Mouse (Mus musculus): ENCODE measurements around the gene Fgf12. TPM values are rescaled to one million over a fixed set of nuclear protein-coding genes. Genes with fewer than 3 reads are reported as not detected.
A peak's percentile ranks its signal among the peaks of the same experiment; 100 is the strongest.

Gene Fgf12
- total and polyA plus RNA-seq, 2 experiments from 2014 or later: 56.9 to 64.0 TPM

DNA sequence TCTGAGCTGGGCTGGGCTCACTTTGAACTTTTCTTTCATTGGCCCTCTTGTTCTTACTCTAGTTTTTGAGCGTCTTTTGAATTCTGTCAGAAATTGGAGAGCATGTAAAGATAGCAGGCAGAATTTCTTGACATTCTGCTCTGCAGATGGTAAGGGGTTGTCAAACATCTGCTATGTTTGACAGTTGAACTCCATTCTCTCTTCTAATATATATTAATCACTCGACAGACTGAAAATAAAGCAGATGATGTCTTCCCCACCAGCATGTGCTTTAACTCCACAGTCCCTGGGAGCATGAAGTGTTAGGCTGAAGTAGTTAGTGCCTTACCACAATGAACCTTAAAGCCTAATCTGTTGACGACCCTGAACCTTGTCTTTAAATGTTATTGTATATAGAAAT lies 267.9 kb downstream of the Fgf12 start:
- no peak for TF ChIP-seq CTCF (IDR thresholded peaks at IDR 0.05)
- no peak for DNase-seq (ENCODE audit: low spot score)
- Histone ChIP-seq H3K4me3 (ENCODE audit: low read depth, low read length) (no peak overlapping the region), H3K9me3 (ENCODE audit: low read length) (no peaks in the 10 kb centered on the region), H3K27me3 (ENCODE audit: insufficient read depth, low read length) (no peaks in the 10 kb centered on the region), H3K27ac (ENCODE audit: low read depth, low read length) (no peak overlapping the region), H3K9ac (replicated peaks; ENCODE audit: low read length, poor library complexity, severe bottlenecking) (no peak overlapping the region), H3K4me1 (ENCODE audit: insufficient read depth, low read length) (no peaks in the 10 kb centered on the region), H3K36me3 (ENCODE audit: insufficient read depth, low read length) (no peaks in the 10 kb centered on the region), H3K4me2 (ENCODE audit: low read depth, low read length, poor library complexity, severe bottlenecking) (no peak overlapping the region)
- 81% methylated on average over 3 of the region's 3 CpGs for WGBS
- no peak for ATAC-seq (ENCODE audit: low FRiP score)

DNA sequence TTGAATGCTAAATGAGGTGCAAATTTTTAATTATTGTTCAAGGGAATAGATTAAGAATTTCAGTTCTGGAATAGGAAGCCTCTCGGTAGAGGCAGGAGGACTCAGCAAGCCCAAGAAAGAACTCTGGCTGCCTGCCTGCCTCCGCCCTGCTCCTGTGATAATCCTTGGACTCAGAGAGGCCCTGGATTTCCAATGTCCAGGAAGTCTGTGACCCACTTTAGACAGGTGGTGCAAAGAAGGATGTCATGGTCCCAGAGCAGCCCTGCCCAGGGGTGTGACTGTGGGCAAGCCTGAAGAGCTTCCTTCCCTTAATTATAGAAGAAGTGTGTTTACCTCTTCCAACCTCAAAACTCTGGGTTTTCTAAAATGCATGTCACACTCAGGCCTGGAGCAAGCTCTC lies 273.8 kb downstream of the Fgf12 start:
- no peak for TF ChIP-seq CTCF (IDR thresholded peaks at IDR 0.05)
- Histone ChIP-seq H3K4me2 (ENCODE audit: low read depth, low read length, poor library complexity, severe bottlenecking) (no peak overlapping the region), H3K9ac (replicated peaks; ENCODE audit: low read length, poor library complexity, severe bottlenecking) (no peak overlapping the region), H3K27ac (ENCODE audit: low read depth, low read length) (no peak overlapping the region), H3K4me1 (ENCODE audit: insufficient read depth, low read length) (no peaks in the 10 kb centered on the region), H3K9me3 (ENCODE audit: low read length) (no peaks in the 10 kb centered on the region), H3K27me3 (ENCODE audit: insufficient read depth, low read length) (no peaks in the 10 kb centered on the region), H3K36me3 (ENCODE audit: insufficient read depth, low read length) (no peaks in the 10 kb centered on the region), H3K4me3 (ENCODE audit: low read depth, low read length) (no peak overlapping the region)
- DNase-seq (ENCODE audit: low spot score) (no peak), ATAC-seq (ENCODE audit: low FRiP score) (no peak)
- WGBS: 91% methylated on average over 2 of the region's 2 CpGs

DNA sequence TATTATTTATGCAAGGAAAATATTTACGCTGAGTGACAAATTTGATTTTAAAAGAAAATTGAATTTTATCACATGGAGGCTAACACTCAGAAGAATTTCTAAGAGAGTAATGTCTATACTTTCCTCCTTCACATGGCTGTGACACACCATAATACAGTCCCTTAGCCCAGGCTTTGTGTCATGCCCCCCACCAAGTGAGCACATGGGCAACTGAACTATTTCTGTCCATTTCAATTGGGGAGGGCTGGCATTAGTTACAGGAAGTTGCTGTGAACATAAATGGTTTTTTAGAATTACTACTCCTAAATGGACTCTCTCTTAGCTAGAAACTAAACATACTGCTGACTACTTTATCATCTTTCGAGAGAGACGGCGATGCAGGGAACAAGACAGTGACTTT lies 276.2 kb downstream of the Fgf12 start:
- Histone ChIP-seq H3K36me3 (ENCODE audit: insufficient read depth, low read length) (no peaks in the 10 kb centered on the region), H3K27ac (ENCODE audit: low read depth, low read length) (no peak overlapping the region), H3K27me3 (ENCODE audit: insufficient read depth, low read length) (no peaks in the 10 kb centered on the region), H3K4me2 (ENCODE audit: low read depth, low read length, poor library complexity, severe bottlenecking) (no peak overlapping the region), H3K4me1 (ENCODE audit: insufficient read depth, low read length) (no peaks in the 10 kb centered on the region), H3K9ac (replicated peaks; ENCODE audit: low read length, poor library complexity, severe bottlenecking) (no peak overlapping the region), H3K9me3 (ENCODE audit: low read length) (no peaks in the 10 kb centered on the region), H3K4me3 (ENCODE audit: low read depth, low read length) (no peak overlapping the region)
- no peak for TF ChIP-seq CTCF (IDR thresholded peaks at IDR 0.05)
- 98% methylated on average over 4 of the region's 4 CpGs for WGBS
- no peak for DNase-seq (ENCODE audit: low spot score)
- no peak for ATAC-seq (ENCODE audit: low FRiP score)

GRCm38 (mm10) chr16:28475553-28475952 lies 277.3 kb downstream of the Fgf12 start:
- H3K27me3 ChIP-seq (ENCODE audit: insufficient read depth, low read length): no peaks in the 10 kb centered on the region
- DNase-seq (ENCODE audit: low spot score) (no peak), ATAC-seq (ENCODE audit: low FRiP score) (no peak)
- H3K4me1 ChIP-seq (ENCODE audit: insufficient read depth, low read length): no peaks in the 10 kb centered on the region
- no peaks in the 10 kb centered on the region for H3K9me3 ChIP-seq (ENCODE audit: low read length)
- 80% methylated on average over 1 of the region's 1 CpGs for WGBS
- H3K4me3 ChIP-seq (ENCODE audit: low read depth, low read length): no peak overlapping the region
- H3K9ac ChIP-seq (replicated peaks; ENCODE audit: low read length, poor library complexity, severe bottlenecking): no peak overlapping the region
- no peak for TF ChIP-seq CTCF (IDR thresholded peaks at IDR 0.05)
- H3K27ac ChIP-seq (ENCODE audit: low read depth, low read length): no peak overlapping the region
- no peak overlapping the region for H3K4me2 ChIP-seq (ENCODE audit: low read depth, low read length, poor library complexity, severe bottlenecking)
- H3K36me3 ChIP-seq (ENCODE audit: insufficient read depth, low read length): no peaks in the 10 kb centered on the region

DNA sequence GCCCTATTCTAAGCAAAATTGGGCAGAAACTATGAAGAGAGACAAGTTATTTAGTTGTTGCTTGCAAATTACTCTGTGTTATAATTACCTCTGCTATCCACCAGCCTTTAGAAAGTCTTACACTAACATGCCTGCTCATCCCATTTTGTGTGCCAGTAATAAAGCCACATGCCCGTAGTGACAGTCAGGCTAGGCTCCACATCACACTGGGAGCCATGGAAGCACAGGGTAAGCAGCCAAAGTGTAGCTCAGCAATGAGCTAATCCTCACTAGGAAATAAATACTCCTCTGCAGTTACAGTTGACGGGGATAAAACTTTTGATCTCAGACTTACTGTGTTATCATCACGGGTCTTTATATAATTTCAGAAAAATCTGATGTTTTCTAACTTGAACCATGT lies 298.0 kb downstream of the Fgf12 start:
- ATAC-seq (ENCODE audit: low FRiP score) (no peak), DNase-seq (ENCODE audit: low spot score) (no peak)
- H3K4me1 ChIP-seq (ENCODE audit: insufficient read depth, low read length): no peaks in the 10 kb centered on the region
- H3K4me3 ChIP-seq (ENCODE audit: low read depth, low read length): no peak overlapping the region
- H3K27me3 ChIP-seq (ENCODE audit: insufficient read depth, low read length): no peaks in the 10 kb centered on the region
- 62% methylated on average over 3 of the region's 3 CpGs for WGBS
- no peak overlapping the region for H3K27ac ChIP-seq (ENCODE audit: low read depth, low read length)
- H3K9me3 ChIP-seq (ENCODE audit: low read length): no peaks in the 10 kb centered on the region
- TF ChIP-seq CTCF (IDR thresholded peaks at IDR 0.05): no peak
- H3K9ac ChIP-seq (replicated peaks; ENCODE audit: low read length, poor library complexity, severe bottlenecking): no peak overlapping the region
- H3K36me3 ChIP-seq (ENCODE audit: insufficient read depth, low read length): no peaks in the 10 kb centered on the region
- no peak overlapping the region for H3K4me2 ChIP-seq (ENCODE audit: low read depth, low read length, poor library complexity, severe bottlenecking)

DNA sequence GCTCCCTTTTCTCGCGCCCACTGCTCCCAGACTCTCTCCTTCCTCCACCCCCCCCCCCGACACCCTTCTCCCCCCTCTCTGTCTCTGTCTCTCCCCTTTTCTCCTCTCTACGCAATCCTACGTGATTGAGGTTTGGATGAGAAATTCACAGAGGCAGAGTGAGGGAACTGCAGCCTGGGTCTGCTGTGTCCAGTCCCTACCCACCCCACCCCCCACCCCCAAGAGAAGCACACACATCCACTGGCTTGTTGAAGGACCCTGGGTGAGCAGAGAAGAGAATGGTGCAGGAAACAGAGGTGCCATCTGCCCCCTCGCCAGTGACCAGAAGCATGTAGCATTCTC lies 305.8 kb downstream of the Fgf12 start:
- 8% methylated on average over 3 of the region's 6 CpGs for WGBS
- H3K9me3 ChIP-seq (ENCODE audit: low read length): no peaks in the 10 kb centered on the region
- H3K4me2 ChIP-seq (ENCODE audit: low read depth, low read length, poor library complexity, severe bottlenecking): peak overlapping the region; percentile 95
- peaks cover 5% of the 10 kb centered on the region; the same call in 1 of the 2 replicates for H3K4me1 ChIP-seq (ENCODE audit: insufficient read depth, low read length)
- peak overlapping the region; percentile 79 for H3K27ac ChIP-seq (ENCODE audit: low read depth, low read length)
- ATAC-seq (ENCODE audit: low FRiP score): peak; percentile 86
- TF ChIP-seq CTCF (IDR thresholded peaks at IDR 0.05): peak; percentile 35
- H3K36me3 ChIP-seq (ENCODE audit: insufficient read depth, low read length): no peaks in the 10 kb centered on the region
- no peaks in the 10 kb centered on the region for H3K27me3 ChIP-seq (ENCODE audit: insufficient read depth, low read length)
- peak overlapping the region; percentile 72 for H3K4me3 ChIP-seq (ENCODE audit: low read depth, low read length)
- no peak for DNase-seq (ENCODE audit: low spot score)
- peak overlapping the region; percentile 70 for H3K9ac ChIP-seq (replicated peaks; ENCODE audit: low read length, poor library complexity, severe bottlenecking)

Data from midbrain, postnatal 0 days (tissue).